Mouse (Mus musculus) lung, postnatal 0 days (tissue): ENCODE results near the gene 5430419D17Rik.

Experiments
- CTCF ChIP-seq: IDR thresholded peaks from 2 replicates; pipeline ENCODE4 v1.5.1; 2016; ENCODE audit warnings: antibody characterized with exemption, mild to moderate bottlenecking
- EP300 ChIP-seq: IDR thresholded peaks from 2 replicates; pipeline ENCODE4 v1.6.1; 2016; ENCODE audit warnings: antibody characterized with exemption, mild to moderate bottlenecking, control low read depth

DNA sequence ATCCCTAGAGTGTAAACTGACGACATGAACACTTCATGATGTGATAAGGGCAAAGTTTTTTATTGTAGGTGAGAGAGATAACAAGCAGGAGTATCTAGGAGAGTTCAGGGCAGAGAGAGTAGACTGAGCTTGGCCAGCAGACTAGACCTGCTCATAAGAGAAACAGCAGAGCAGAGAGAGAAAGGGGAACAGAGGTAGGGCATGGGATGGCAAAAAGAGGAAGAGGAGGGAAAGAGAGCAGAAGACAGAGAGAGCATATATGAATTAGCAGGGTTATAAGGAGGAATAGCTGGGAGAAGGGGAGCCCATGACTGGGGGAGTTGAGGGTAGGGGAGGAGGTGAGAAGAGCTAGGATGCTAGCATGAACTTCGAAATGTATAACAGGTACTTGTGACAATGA is 157.5 kb downstream of the 5430419D17Rik start:
- no peak for TF ChIP-seq CTCF
- no peak for TF ChIP-seq EP300
